Mouse (Mus musculus) stomach, postnatal 0 days (tissue): ENCODE data around the gene Aarsd1.

Source experiments
- CTCF ChIP-seq: IDR thresholded peaks from 2 replicates; pipeline ENCODE4 v1.5.1; 2016; ENCODE audit warnings: antibody characterized with exemption, low read depth, mild to moderate bottlenecking, moderate library complexity
- EP300 ChIP-seq: optimal IDR thresholded peaks from 2 replicates; pipeline ENCODE3; 2016; ENCODE audit warnings: antibody characterized with exemption

GRCm38 (mm10) chr11:101458217-101458616 lies 40.8 kb upstream of the Aarsd1 start:
- TF ChIP-seq CTCF (no peak), EP300 (no peak)
